Mouse (Mus musculus) hindbrain, embryonic 11.5 days (tissue): Measurements from ENCODE around the gene 2310061N02Rik. TPM values are rescaled to one million over a fixed set of nuclear protein-coding genes. Genes with fewer than 3 reads are reported as not detected.

ENCODE experiments used
- polyA plus RNA-seq: library from polyadenylated mRNA; unstranded; fragments of >200 nt; fragmentation: Nextera tagmentation; extraction: Ambion mirVana; gene quantifications from 2 replicates; pipeline ENCODE4 v1.2.1, GENCODE M21; 2014

The 2310061N02Rik gene
- polyA plus RNA-seq, 1 experiment from 2014 or later = not detected

Other genes starting within 250 kb of the 2310061N02Rik start
- not detected in 2 replicates for gene Cldn17, start 201.0 kb downstream of the 2310061N02Rik start, polyA plus RNA-seq
- gene Cldn8, start 144.8 kb downstream of the 2310061N02Rik start, polyA plus RNA-seq = 1.1 and 1.5 TPM in 2 replicates
- not detected in 2 replicates for gene Krtap24-1, start 95.7 kb downstream of the 2310061N02Rik start, polyA plus RNA-seq
- not detected in 2 replicates for gene 2310079G19Rik, start 80.3 kb downstream of the 2310061N02Rik start, polyA plus RNA-seq
- gene Krtap26-1, start 60.2 kb downstream of the 2310061N02Rik start, polyA plus RNA-seq = not detected in 2 replicates
- gene Krtap27-1, start 36.3 kb downstream of the 2310061N02Rik start, polyA plus RNA-seq = not detected in 2 replicates
- gene Krtap13-1, start 20.9 kb upstream of the 2310061N02Rik start, polyA plus RNA-seq = not detected in 2 replicates
- gene Krtap13, start 43.7 kb upstream of the 2310061N02Rik start, polyA plus RNA-seq = not detected in 2 replicates
- gene 2310034C09Rik, start 50.9 kb upstream of the 2310061N02Rik start, polyA plus RNA-seq = not detected in 2 replicates
- gene 2310057N15Rik, start 66.2 kb upstream of the 2310061N02Rik start, polyA plus RNA-seq = not detected in 2 replicates
- gene Gm5965, start 69.9 kb upstream of the 2310061N02Rik start, polyA plus RNA-seq = not detected in 2 replicates
- not detected in 2 replicates for gene Gm20741, start 104.3 kb upstream of the 2310061N02Rik start, polyA plus RNA-seq
- gene Krtap15, start 112.3 kb upstream of the 2310061N02Rik start, polyA plus RNA-seq = not detected in 2 replicates
- gene Krtap14, start 118.2 kb upstream of the 2310061N02Rik start, polyA plus RNA-seq = not detected in 2 replicates
- gene Krtap19-1, start 161.4 kb upstream of the 2310061N02Rik start, polyA plus RNA-seq = not detected in 2 replicates
- not detected in 2 replicates for gene Krtap19-2, start 166.3 kb upstream of the 2310061N02Rik start, polyA plus RNA-seq
- gene Krtap19-3, start 170.1 kb upstream of the 2310061N02Rik start, polyA plus RNA-seq = not detected in 2 replicates
- not detected in 2 replicates for gene Krtap19-4, start 177.1 kb upstream of the 2310061N02Rik start, polyA plus RNA-seq
- gene Krtap19-5, start 188.5 kb upstream of the 2310061N02Rik start, polyA plus RNA-seq = not detected in 2 replicates
- gene Krtap19-9b, start 224.3 kb upstream of the 2310061N02Rik start, polyA plus RNA-seq = not detected in 2 replicates